Mouse (Mus musculus) cortical plate, adult 2 months (tissue): ENCODE results near the gene Rest.

ENCODE experiments used
- CTCF ChIP-seq: fragments of 200-500 bp; IDR thresholded peaks from 2 replicates; pipeline ENCODE4 v1.5.1; 2011; ENCODE audit warnings: mild to moderate bottlenecking, control low read depth, low read length; ENCODE audit not compliant: insufficient read depth; ENCODE audit errors: extremely low read depth
- POLR2A ChIP-seq: fragments of 200-500 bp; IDR thresholded peaks from 2 replicates; pipeline ENCODE4 v1.6.1; 2011; ENCODE audit warnings: mild to moderate bottlenecking, low read length, control low read depth; ENCODE audit not compliant: insufficient read depth; ENCODE audit errors: extremely low read depth

GRCm38 (mm10) chr5:77259315-77259714 is 6.0 kb upstream of the Rest start:
- TF ChIP-seq POLR2A: no peak
- TF ChIP-seq CTCF: no peak
